Mouse (Mus musculus) midbrain, embryonic 16.5 days (tissue): ENCODE data around the gene Uqcrfs1. TPM values are rescaled to one million over a fixed set of nuclear protein-coding genes. Genes with fewer than 3 reads are reported as not detected.

Source experiments
- ATAC-seq: fragments of 200-750 bp; cut with Nextera tagmentation; 2 replicates; pipeline ENCODE4 v1.8.0; 2017; ENCODE audit warnings: moderate TSS enrichment
- H3K27ac ChIP-seq: fragments of 300-500 bp; sonication (generic); 2 replicates; pipeline ENCODE4 v1.5.1; 2014; ENCODE audit warnings: mild to moderate bottlenecking, low read length, mixed read lengths
- H3K27me3 ChIP-seq: fragments of 300-500 bp; sonication (generic); 2 replicates; pipeline ENCODE4 v1.6.1; 2014; ENCODE audit warnings: low read depth, low read length, mixed read lengths; ENCODE audit not compliant: control insufficient read depth, insufficient read depth
- H3K36me3 ChIP-seq: fragments of 300-500 bp; sonication (generic); 2 replicates; pipeline ENCODE4 v1.6.1; 2014; ENCODE audit warnings: mild to moderate bottlenecking, low read length, moderate library complexity, mixed read lengths; ENCODE audit not compliant: control insufficient read depth, insufficient read depth
- H3K4me1 ChIP-seq: fragments of 300-500 bp; sonication (generic); 2 replicates; pipeline ENCODE4 v1.6.1; 2014; ENCODE audit warnings: mild to moderate bottlenecking, low read length, mixed read lengths; ENCODE audit not compliant: control insufficient read depth, insufficient read depth
- H3K4me2 ChIP-seq: fragments of 300-500 bp; sonication (generic); 2 replicates; pipeline ENCODE4 v1.6.1; 2014; ENCODE audit warnings: mild to moderate bottlenecking, low read length, mixed read lengths
- H3K4me3 ChIP-seq: fragments of 300-500 bp; sonication (generic); 2 replicates; pipeline ENCODE4 v1.5.1; 2014; ENCODE audit warnings: low read depth, mild to moderate bottlenecking, low read length, moderate library complexity, mixed read lengths
- H3K9ac ChIP-seq: fragments of 300-500 bp; sonication (generic); 2 replicates; pipeline ENCODE4 v1.6.1; 2014; ENCODE audit warnings: low read depth, low read length, mixed read lengths
- H3K9me3 ChIP-seq: fragments of 300-500 bp; sonication (generic); replicated peaks from 2 replicates; pipeline ENCODE4 v1.6.1; 2014; ENCODE audit warnings: mild to moderate bottlenecking, low read length, mixed read lengths; ENCODE audit not compliant: control insufficient read depth, poor library complexity, severe bottlenecking
- WGBS: fragments of 180-500 bp; shearing (Covaris S2); extraction: QIAGEN DNeasy Blood & Tissue Kit; methylation state at CpG from one replicate; pipeline ENCODE4 v1.1.7; 2014; 5-methylcytosine and 5-hydroxymethylcytosine counted together
- polyA plus RNA-seq: library from polyadenylated mRNA; unstranded; fragments of >200 nt; fragmentation: Nextera tagmentation; extraction: Ambion mirVana; gene quantifications from 2 replicates; pipeline ENCODE4 v1.2.1, GENCODE M21; 2015

Uqcrfs1 gene
- polyA plus RNA-seq, 1 experiment from 2014 or later: 283 TPM

- no peaks in the 10 kb centered on the region for H3K27me3 ChIP-seq
- no peak overlapping the region for H3K4me2 ChIP-seq
- no peaks in the 10 kb centered on the region for H3K4me1 ChIP-seq
- H3K9me3 ChIP-seq: no peaks in the 10 kb centered on the region
- H3K9ac ChIP-seq: no peak overlapping the region
- H3K4me3 ChIP-seq: no peak overlapping the region
- 86% methylated on average over 5 of the region's 5 CpGs for WGBS
- H3K27ac ChIP-seq: no peak overlapping the region
- no peak for ATAC-seq
- H3K36me3 ChIP-seq: no peaks in the 10 kb centered on the region
Observed at GRCm38 (mm10) chr13:30523246-30523891, 21.8 kb downstream of the Uqcrfs1 start.

- no peak overlapping the region for H3K27ac ChIP-seq
- no peak for ATAC-seq
- no peak overlapping the region for H3K4me3 ChIP-seq
- 71% methylated on average over 16 of the region's 16 CpGs for WGBS
- no peaks in the 10 kb centered on the region for H3K9me3 ChIP-seq
- no peaks in the 10 kb centered on the region for H3K4me1 ChIP-seq
- H3K27me3 ChIP-seq: no peaks in the 10 kb centered on the region
- H3K36me3 ChIP-seq: no peaks in the 10 kb centered on the region
- H3K4me2 ChIP-seq: no peak overlapping the region
- no peak overlapping the region for H3K9ac ChIP-seq
Observed at GRCm38 (mm10) chr13:30521282-30521902, 23.8 kb downstream of the Uqcrfs1 start.

GRCm38 (mm10) chr13:30518191-30518590, 27.0 kb downstream of the Uqcrfs1 start:
- Histone ChIP-seq H3K9me3 (no peaks in the 10 kb centered on the region), H3K27ac (no peak overlapping the region), H3K9ac (no peak overlapping the region), H3K4me1 (no peaks in the 10 kb centered on the region), H3K27me3 (no peaks in the 10 kb centered on the region), H3K4me2 (no peak overlapping the region), H3K36me3 (no peaks in the 10 kb centered on the region), H3K4me3 (no peak overlapping the region)
- no peak for ATAC-seq

GRCm38 (mm10) chr13:30507651-30508050, 37.5 kb downstream of the Uqcrfs1 start:
- no peaks in the 10 kb centered on the region for H3K36me3 ChIP-seq
- no peak overlapping the region for H3K4me2 ChIP-seq
- no peak overlapping the region for H3K4me3 ChIP-seq
- H3K9ac ChIP-seq: no peak overlapping the region
- WGBS: 76% methylated on average over 4 of the region's 4 CpGs
- no peaks in the 10 kb centered on the region for H3K27me3 ChIP-seq
- no peaks in the 10 kb centered on the region for H3K4me1 ChIP-seq
- no peaks in the 10 kb centered on the region for H3K9me3 ChIP-seq
- ATAC-seq: no peak
- H3K27ac ChIP-seq: no peak overlapping the region

GRCm38 (mm10) chr13:30501860-30502395, 43.2 kb downstream of the Uqcrfs1 start:
- Histone ChIP-seq H3K9me3 (no peaks in the 10 kb centered on the region), H3K4me2 (no peak overlapping the region), H3K27ac (no peak overlapping the region), H3K27me3 (no peaks in the 10 kb centered on the region), H3K4me3 (no peak overlapping the region), H3K36me3 (no peaks in the 10 kb centered on the region), H3K4me1 (no peaks in the 10 kb centered on the region), H3K9ac (no peak overlapping the region)
- no peak for ATAC-seq
- 34% methylated on average over 7 of the region's 7 CpGs for WGBS

Other genes with a start within 250 kb of the Uqcrfs1 start
- gene Agtr1a, start 208.9 kb downstream of the Uqcrfs1 start, polyA plus RNA-seq: 0.66 and 0.69 TPM in 2 replicates
- 27.1 and 32.1 TPM in 2 replicates for gene Dusp22, start 114.6 kb upstream of the Uqcrfs1 start, polyA plus RNA-seq
- gene Irf4, start 203.9 kb upstream of the Uqcrfs1 start, polyA plus RNA-seq: 0.07 and 0.10 TPM in 2 replicates